Mouse (Mus musculus) c-Kit-negative CD71-positive TER-119-positive erythroid progenitor cells, embryonic 14.5 days (primary cell): Measurements from ENCODE around the gene Plscr3.

Experiments
- DNase-seq: peaks from one replicate; pipeline ENCODE4 v3.0.0-alpha.2; 2013; ENCODE audit warnings: low read depth, low spot score

Plscr3 gene

GRCm38 (mm10) chr11:69846198-69846680 is at the start of gene Plscr3:
Gene Plscr3 (plus strand): TSS chr11:69846376.
- DNase-seq = peak; percentile 76

DNA sequence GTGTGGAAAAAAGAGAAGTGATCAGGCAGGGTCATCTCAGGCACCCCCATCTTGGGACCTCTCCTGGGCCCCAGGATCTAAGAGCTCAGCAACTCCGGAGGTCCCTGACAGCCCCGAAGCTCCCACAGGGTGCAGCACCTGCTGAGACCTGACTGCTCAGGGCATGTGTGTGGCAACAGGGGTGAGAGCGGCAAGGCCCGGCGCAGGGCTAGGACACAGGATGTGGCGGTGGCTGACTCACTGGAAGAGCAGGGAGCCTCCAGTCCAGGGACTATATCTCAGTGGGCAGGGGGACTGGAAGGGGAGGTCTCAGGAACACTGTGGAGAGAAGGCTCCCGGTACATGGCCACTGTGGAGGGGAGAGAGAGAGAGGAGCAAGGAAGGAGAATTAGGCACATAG is 48.3 kb upstream of the Plscr3 start:
- DNase-seq = no peak

DNA sequence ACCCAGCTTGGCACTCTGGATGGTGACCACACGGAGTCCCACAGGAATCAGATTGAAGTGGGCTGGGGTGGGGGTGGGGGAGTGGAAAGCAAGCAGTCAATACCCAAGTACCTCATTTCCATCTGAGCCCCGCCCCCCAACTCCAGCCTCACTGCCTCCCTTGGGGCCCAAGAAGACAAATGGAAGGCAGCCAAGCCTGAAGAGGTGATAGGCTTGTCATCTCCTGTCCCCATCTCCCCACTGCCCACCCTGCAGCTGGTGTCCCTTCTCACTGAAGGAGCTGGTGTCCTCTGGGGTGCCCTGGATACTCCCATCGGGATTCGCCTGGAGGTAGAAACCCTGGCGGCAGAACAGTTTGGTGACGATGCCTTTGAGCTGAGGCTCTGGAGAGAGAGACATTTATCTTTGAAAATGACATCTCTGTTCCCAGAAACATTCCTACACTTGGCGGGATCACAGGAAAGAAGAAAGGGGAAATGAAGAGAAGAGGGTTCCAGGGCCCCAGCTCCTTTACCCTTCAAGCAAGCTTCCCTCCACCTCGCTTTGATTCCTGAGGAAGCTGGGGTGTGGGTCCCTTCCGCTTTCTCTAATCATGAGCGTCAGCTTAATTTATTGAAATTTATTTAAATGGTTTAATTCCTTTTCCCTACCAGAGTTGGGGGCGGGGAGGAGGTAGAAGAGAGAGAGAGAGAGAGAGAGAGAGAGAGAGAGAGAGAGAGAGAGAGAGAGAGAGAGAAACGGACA is 46.6 kb upstream of the Plscr3 start:
- DNase-seq = no peak

DNA sequence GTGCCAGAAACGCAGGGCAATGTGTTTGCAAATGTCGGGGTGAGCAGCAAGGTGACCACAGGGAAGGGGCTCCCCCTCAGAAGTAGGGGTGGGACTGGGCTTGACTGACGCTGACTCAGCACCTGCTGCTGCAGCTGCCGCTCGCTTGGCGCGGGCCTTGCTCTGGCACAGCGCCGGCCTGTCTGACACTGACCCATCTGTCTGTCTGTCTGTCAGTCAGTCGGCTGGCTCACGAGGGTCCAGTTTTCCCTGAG is 46.1 kb upstream of the Plscr3 start:
- no peak for DNase-seq

- DNase-seq = no peak
These were observed 45.6 kb upstream of the Plscr3 start for GRCm38 (mm10) chr11:69800392-69801197.

DNA sequence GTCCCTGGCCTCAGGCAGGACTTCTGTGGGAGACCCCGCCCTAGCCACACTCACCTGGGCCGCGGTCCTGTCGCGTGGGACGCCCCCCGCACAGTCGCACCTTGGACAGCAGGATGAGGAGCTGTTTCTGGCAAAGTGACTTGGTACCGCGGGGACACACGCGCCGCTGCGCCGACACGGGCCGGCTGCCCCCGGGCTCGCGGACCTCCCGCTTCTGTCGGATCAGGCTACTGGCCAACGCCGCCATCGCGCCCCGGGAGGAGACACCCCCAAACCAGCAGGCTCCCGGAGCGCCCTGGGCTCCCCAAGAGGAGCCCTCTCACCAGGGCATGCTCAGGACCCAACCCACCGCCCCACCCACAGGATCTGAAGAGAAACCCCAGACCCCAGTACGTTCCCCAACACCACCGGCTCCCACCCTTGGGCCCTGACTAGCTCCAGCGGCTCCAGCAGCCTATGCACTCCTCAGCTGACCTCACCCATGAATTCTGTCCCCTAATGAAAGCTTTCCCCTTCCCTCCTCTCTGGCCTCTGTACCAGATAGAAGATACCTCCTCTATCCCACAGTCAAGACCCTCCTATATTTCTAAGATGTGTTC is 44.7 kb upstream of the Plscr3 start, which contains the start of gene Fgf11:
Gene Fgf11 (minus strand): TSS at position 479 of the 599 bp plus-strand sequence.
- no peak for DNase-seq

DNA sequence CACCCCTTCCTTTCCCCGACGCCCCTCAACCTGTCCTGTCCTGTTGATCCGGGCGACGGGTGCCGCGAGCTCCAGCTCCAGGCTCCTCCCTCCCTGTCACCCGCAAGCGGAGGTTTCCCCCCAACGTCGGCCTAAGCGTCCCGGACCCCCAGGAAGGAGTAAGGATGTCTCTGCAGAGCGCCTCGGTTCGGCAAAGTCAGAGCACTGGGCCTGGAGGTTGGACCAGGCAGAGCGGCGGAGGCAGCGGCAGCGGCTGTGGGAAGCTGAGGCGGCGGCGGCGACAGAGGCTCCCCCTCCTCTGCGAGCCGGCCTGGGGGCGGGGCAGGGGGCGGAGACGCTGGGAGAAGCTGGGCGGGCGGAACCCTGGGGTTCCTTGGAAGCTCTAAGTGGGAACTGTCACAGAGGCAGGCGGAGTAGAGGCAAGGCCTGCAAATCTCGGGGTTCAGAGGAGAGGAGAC is 43.5 kb upstream of the Plscr3 start:
- DNase-seq = no peak

DNA sequence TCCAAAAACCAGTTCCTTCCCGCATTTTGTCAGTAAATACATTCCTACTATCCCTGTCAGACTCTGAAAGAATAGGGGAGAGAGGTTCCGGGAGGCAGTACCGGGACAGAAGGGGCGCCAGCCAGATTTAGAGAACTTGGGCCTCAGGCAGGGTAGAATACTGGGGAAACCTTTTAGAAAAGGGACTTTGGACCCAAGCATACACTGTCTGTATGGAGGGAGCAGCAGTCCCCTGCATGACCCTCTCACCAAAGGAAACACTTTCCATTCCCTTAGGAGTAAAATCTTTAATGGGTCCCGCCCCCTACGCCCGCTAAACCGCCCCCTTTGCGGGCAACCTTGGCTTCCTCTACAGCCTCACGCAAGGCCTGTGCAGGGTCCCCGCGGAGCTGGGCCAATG is 42.8 kb upstream of the Plscr3 start:
- DNase-seq = no peak

DNA sequence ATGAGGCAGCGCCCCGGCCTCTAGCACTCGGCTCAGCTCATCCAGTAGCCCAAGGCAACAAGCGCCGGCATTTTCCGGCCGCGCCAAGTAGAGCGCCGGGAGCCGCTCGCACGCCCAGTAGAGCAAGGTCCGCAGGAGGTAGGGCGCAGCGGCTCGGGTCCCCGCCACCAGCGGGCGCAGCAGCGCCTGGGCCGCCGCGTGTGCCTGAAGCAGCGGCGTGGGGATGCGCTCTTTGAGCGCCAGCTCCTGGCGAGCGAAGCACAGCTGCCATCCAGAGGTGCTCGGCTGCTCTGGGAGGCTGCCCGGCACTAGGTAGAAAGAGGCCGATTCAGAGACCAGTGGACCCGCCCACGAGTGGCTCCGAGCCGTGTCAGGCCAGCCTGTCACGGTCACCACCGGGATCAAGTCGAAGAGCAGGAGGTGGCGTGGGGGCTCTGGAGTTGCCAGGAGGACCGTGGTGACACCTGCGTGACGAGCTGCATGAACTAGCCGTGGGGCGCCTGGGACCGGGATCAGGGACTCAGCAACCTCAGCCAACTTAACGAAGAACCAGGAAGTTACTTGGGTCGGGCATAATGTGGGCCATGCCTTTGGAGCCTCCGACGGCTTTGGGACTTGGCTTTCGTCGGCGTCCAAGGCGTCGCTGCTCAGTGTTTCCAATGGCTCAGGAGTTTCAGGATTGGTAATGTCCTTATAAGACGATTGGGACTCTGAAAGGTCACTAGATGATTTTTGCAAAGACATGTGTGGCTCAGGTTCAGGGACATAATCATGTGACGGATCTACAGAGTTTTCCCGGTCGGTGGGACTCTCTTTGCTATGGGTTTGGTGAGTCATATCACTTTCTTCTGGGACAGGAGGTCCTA is 42.2 kb upstream of the Plscr3 start:
- DNase-seq = no peak

GRCm38 (mm10) chr11:69804652-69804940 is 41.6 kb upstream of the Plscr3 start:
- DNase-seq = no peak

DNA sequence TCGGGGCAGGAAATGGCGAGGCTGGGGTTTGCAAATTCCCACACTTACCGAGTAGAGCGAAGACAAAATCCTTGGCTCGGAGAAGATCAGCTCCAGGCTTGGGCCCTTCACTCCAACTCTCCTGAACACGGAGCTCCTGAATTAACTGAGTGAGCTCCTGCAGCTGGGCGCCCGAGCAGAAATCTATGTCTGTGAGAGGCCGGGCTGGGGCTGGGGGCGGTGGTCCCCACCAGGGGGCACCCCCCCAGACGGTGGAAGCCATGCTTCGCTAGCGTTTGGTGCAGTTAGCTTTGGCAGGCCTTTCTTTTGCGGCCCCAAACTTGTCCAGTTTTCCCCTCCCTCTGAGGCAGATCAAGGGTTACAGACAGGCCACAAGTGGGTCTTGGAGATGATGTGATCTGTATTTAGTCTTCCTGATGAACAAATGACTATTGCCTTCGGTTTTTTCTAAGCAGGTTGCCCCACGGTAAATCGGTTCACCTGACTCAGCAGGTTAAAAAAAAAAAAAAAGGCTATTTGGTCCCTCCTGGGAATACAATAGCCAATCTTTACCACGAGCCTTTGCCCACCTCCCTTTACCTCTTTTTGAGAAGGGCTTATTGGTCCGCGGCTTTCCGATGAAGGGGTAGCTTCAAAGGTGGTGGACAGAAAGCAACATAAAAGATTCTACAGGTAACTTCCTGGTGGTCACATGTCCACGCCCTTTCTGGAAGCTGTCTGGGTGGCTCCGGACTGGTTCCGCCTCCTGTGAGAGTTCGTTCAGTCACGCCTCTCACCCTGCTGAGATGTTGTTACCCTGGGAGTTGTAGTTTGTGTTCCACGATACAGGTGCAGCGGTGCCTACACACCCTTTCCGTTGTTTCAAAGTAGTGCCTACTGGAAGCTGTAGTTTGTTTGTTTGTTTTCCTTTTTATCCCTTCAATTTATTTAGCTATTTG is 40.9 kb upstream of the Plscr3 start, which contains the start of gene Tmem102:
Gene Tmem102 (minus strand): TSS at position 653 of the 938 bp plus-strand sequence.
- no peak for DNase-seq

- DNase-seq = no peak
These were observed 39.8 kb upstream of the Plscr3 start for GRCm38 (mm10) chr11:69806378-69806777.

- no peak for DNase-seq
These were observed 38.5 kb upstream of the Plscr3 start for GRCm38 (mm10) chr11:69807641-69808040.

DNA sequence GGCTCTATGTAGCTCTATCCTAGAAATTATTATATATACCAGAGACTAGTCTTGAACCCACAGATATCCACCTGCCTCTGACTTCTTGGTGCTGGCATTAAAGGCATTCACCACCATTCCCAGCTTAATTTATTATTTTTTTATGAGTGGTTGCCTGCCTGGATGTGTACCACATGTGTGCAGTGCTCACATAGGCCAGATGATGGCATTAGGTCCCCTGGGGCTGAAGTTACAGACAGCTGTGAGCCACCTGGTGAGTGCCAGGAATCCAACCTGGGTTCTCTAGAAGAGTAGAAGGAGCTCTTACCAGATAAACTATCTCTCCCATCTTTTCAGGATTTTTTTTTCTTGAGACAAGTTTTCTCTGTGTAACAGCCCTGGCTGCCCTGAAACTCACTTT is 35.9 kb upstream of the Plscr3 start:
- DNase-seq = no peak

DNA sequence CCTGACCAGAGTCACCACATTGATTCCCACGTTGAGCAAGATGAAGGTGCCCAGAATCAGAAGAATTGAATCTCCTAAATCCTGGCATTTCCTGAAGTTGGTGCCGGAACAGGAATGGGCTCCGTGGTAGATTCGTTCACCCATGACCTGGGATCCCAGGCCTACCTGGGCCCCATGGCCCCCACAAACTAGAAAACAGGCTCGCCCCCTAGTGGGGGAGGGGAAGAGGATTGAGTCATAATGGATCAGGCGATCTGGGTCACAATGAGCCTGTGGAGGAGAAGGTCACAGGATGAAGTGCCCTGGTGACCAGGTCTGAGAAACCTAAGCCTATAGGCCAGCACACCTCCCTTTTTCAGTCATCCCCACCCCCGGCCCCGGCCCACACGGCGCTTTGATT is 31.0 kb upstream of the Plscr3 start, which contains the start of gene Gm39566:
Gene Gm39566 (minus strand): TSS at position 144 of the 400 bp plus-strand sequence.
- DNase-seq = no peak

DNA sequence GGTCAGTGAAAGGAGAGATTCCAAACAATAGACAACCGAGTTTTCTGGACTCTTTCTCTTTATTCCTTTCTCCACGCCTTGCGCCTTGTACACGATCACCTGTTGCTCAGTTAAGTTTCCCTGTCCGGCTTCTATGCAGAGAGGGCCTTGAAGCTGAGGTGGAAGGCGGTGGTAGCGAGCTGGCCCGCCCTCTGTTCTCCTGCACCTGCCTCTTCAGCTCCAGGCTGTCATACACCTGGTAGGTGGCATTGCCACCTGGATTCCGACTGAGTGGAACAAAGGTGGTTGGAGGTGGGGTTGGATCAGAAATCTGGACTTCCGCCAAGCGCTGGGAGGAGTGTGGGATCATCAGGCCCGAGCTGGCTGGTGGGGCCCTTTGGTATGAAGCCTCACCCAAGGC is 29.7 kb upstream of the Plscr3 start:
- DNase-seq = no peak

GRCm38 (mm10) chr11:69818365-69818764 is 27.8 kb upstream of the Plscr3 start, which contains the start of gene Spem2:
Gene Spem2 (minus strand): TSS chr11:69818465.
- DNase-seq = no peak

DNA sequence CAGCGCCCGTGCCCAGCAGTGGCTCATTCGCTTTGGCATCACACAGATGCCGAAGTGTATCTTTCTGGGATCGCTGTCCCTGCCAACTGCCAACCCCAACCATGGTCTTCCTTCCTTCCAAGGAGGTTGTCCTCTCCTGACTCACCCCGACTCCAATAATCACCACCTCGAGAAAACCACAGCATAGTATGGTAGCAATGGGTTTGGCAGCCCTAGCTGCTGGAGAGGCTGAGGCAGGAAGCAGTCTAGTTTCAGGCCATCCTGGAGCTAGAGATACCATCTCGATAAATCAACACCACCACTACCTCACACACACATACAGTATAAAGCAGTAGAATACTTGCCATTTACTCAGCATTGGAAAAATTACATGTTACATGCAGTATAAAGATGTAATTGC is 27.3 kb upstream of the Plscr3 start:
- no peak for DNase-seq

GRCm38 (mm10) chr11:69822080-69822479 is 24.1 kb upstream of the Plscr3 start, which contains the start of gene Spem1:
Gene Spem1 (minus strand): TSS chr11:69822180.
- DNase-seq = no peak

- no peak for DNase-seq
These were observed 22.7 kb upstream of the Plscr3 start for GRCm38 (mm10) chr11:69823456-69823855.
